Mouse (Mus musculus): Measurements from ENCODE around the gene AK157302. TPM values are rescaled to one million over a fixed set of nuclear protein-coding genes. Genes with fewer than 3 reads are reported as not detected.
A peak's percentile ranks its signal among the peaks of the same experiment; 100 is the strongest.
"Not testable (repeated sequence)": the region's sequence is repeated elsewhere in the genome, so short reads cannot be mapped to it uniquely, and the experiment has no call there.

AK157302 gene
- polyA plus RNA-seq, 1 experiment, result 0.34 TPM

DNA sequence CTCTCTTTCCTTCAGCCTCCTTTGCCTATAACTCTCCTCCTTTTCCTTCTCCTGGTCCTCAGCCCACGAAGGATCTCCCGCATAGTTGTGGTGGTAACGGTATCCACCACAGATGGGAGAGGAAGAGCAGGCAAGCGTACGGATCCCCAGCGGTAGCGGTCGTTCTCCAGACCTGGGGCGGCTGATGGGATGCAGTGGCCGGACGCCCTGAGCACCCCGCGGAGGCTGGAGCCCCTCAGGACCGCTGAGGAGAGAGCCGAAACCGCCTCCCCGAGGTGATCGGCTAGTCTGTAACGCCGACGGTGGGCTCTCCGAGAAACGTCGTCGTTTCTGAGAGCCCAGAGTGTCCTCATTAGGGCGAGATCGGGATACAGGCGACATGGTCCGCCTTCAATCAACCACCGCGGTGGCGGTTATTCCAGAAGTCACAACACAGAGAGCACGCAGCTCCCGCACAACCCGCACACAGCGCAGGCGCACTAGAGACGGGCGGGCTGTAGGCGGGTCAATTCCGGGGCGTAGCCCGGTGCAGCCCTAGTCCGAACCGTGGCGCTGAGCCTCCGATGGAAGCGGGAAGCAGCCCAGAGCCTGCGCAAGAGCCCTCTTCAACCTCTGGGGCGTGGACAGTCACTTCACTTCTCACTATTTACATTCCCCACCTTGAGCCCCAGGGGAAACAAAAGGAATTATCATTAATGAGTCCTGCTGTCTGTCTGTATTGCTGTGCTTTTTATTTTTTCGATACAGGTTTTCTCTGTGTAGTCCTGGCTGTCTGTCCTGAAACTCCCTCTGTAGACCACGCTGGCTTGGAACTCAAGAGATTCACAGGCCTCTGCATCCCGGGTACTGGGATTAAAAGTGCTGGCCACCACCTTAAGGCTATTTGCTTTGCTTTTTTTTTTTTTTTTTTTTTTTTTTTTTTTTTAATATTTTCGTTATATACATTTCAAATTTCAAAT lies 26.7 kb upstream of the AK157302 start, which contains the start of gene Nkapl:
Nkapl (minus strand) TSS at position 449 of the 959 bp plus-strand sequence.
- Histone ChIP-seq H3K4me1 (ENCODE audit: control insufficient read depth, insufficient read depth, low read length) (peaks cover 2% of the 10 kb centered on the region), H3K4me3 (ENCODE audit: insufficient read depth, low read length) (peak within 1 kb of the TSS; percentile 83), H3K27ac (ENCODE audit: insufficient read depth, low read depth, low read length) (no peak within 1 kb of the TSS)
- no peak for TF ChIP-seq CTCF (IDR thresholded peaks at IDR 0.05; ENCODE audit: low read depth, low read length)
- TF ChIP-seq POLR2A (IDR thresholded peaks at IDR 0.05; ENCODE audit: borderline replicate concordance, low read depth, low read length), result peak; percentile 34; the same call in 1 of the 2 replicates

GRCm38 (mm10) chr13:21469097-21469496 lies 25.9 kb upstream of the AK157302 start:
- no peak overlapping the region for H3K4me3 ChIP-seq (ENCODE audit: insufficient read depth, low read length)
- no peak for TF ChIP-seq POLR2A (IDR thresholded peaks at IDR 0.05; ENCODE audit: borderline replicate concordance, low read depth, low read length)
- no peak for TF ChIP-seq CTCF (IDR thresholded peaks at IDR 0.05; ENCODE audit: low read depth, low read length)
- H3K27ac ChIP-seq (ENCODE audit: insufficient read depth, low read depth, low read length), result no peak overlapping the region
- H3K4me1 ChIP-seq (ENCODE audit: control insufficient read depth, insufficient read depth, low read length), result peaks cover 2% of the 10 kb centered on the region

GRCm38 (mm10) chr13:21472427-21472826 lies 22.6 kb upstream of the AK157302 start:
- peaks cover 2% of the 10 kb centered on the region for H3K4me1 ChIP-seq (ENCODE audit: control insufficient read depth, insufficient read depth, low read length)
- no peak overlapping the region for H3K4me3 ChIP-seq (ENCODE audit: insufficient read depth, low read length)
- no peak overlapping the region for H3K27ac ChIP-seq (ENCODE audit: insufficient read depth, low read depth, low read length)
- TF ChIP-seq CTCF (IDR thresholded peaks at IDR 0.05; ENCODE audit: low read depth, low read length), result no peak
- TF ChIP-seq POLR2A (IDR thresholded peaks at IDR 0.05; ENCODE audit: borderline replicate concordance, low read depth, low read length), result no peak

GRCm38 (mm10) chr13:21478759-21479670 lies 16.0 kb upstream of the AK157302 start, which contains the start of the genes Zkscan4 and Gm10065:
Zkscan4 (plus strand) TSS chr13:21478907.
Gm10065 (minus strand) TSS chr13:21479441.
- Histone ChIP-seq H3K27ac (ENCODE audit: insufficient read depth, low read depth, low read length) (peak within 1 kb of the TSS; percentile 57), H3K4me3 (ENCODE audit: insufficient read depth, low read length) (peak within 1 kb of the TSS; percentile 66)
- TF ChIP-seq CTCF (IDR thresholded peaks at IDR 0.05; ENCODE audit: low read depth, low read length), result peak; percentile 17; the same call in 1 of the 2 replicates
- H3K4me1 ChIP-seq (ENCODE audit: control insufficient read depth, insufficient read depth, low read length), result not testable (repeated sequence)

DNA sequence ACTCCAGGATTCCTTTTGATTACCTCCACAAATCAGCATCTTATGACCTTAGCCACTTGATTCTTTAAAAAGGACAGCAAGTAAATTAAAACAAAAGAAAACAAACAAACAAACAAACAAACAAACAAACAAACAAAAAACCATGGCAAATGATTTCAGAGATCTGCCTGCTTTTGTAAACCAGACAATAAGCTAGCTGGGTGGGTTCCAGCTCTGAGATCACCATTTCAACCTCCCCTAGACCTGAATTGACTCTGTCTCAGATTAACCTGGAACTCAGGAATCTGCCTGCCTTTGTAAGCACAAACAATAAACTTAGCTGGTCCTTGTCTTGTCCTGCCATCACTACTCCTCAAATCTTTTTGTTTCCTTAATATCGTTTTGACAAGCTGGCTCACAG lies 8.1 kb upstream of the AK157302 start:
- Histone ChIP-seq H3K4me3 (ENCODE audit: insufficient read depth, low read length) (no peak overlapping the region), H3K27ac (ENCODE audit: insufficient read depth, low read depth, low read length) (no peak overlapping the region), H3K4me1 (ENCODE audit: control insufficient read depth, insufficient read depth, low read length) (no peaks in the 10 kb centered on the region)
- no peak for TF ChIP-seq CTCF (IDR thresholded peaks at IDR 0.05; ENCODE audit: low read depth, low read length)

DNA sequence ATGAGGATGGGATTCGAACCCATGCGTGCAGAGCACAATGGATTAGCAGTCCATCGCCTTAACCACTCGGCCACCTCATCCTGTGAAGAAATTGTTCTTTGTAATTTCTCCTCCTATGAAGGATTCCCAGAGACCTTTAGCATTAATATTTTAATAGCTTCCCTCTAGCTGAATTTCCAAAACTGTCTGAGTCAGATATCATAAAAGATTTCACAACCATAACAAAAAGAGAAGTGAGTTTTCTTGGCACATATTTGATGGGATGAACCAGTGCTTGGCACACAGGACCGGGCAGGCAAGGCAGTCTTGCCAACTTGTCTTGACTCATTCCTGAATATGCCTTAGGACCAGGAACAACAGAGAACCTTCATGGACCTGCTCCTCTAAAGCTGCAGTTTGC lies 2.2 kb upstream of the AK157302 start:
- no peak for TF ChIP-seq CTCF (IDR thresholded peaks at IDR 0.05; ENCODE audit: low read depth, low read length)
- TF ChIP-seq POLR2A (IDR thresholded peaks at IDR 0.05; ENCODE audit: borderline replicate concordance, low read depth, low read length), result no peak
- H3K4me3 ChIP-seq (ENCODE audit: insufficient read depth, low read length), result no peak overlapping the region
- peaks cover 8% of the 10 kb centered on the region for H3K4me1 ChIP-seq (ENCODE audit: control insufficient read depth, insufficient read depth, low read length)
- H3K27ac ChIP-seq (ENCODE audit: insufficient read depth, low read depth, low read length), result no peak overlapping the region

DNA sequence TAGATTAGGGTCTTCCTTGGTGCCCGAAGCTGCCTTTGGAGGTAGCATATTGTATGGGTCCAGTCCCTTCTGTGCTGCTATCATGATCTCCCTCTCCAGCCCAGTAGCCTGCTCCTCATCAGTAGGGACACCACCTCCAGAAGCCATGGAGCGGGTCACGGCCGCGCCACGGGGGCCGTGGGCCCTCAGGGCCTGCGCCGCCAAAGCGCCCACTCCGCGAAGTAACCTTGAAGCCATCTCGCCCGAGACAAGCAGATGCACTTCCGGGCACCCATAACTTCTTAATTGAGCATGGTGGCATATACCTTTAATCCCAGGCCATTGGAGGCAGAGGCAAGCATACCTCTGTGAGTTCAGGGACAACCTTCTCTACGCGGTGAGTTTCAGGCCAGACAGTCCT lies 6.2 kb downstream of the AK157302 start, which contains the start of gene Gm11273:
Gm11273 (minus strand) TSS at position 237 of the 400 bp plus-strand sequence.
- not testable (repeated sequence) for H3K27ac ChIP-seq (ENCODE audit: insufficient read depth, low read depth, low read length); H3K4me1 ChIP-seq (ENCODE audit: control insufficient read depth, insufficient read depth, low read length); H3K4me3 ChIP-seq (ENCODE audit: insufficient read depth, low read length)

GRCm38 (mm10) chr13:21502296-21502695 lies 7.3 kb downstream of the AK157302 start:
- TF ChIP-seq POLR2A (IDR thresholded peaks at IDR 0.05; ENCODE audit: borderline replicate concordance, low read depth, low read length) (no peak), CTCF (IDR thresholded peaks at IDR 0.05; ENCODE audit: low read depth, low read length) (no peak)
- no peak overlapping the region for H3K4me3 ChIP-seq (ENCODE audit: insufficient read depth, low read length)
- H3K27ac ChIP-seq (ENCODE audit: insufficient read depth, low read depth, low read length), result no peak overlapping the region
- H3K4me1 ChIP-seq (ENCODE audit: control insufficient read depth, insufficient read depth, low read length), result peaks cover 3% of the 10 kb centered on the region; the same call in 1 of the 2 replicates

DNA sequence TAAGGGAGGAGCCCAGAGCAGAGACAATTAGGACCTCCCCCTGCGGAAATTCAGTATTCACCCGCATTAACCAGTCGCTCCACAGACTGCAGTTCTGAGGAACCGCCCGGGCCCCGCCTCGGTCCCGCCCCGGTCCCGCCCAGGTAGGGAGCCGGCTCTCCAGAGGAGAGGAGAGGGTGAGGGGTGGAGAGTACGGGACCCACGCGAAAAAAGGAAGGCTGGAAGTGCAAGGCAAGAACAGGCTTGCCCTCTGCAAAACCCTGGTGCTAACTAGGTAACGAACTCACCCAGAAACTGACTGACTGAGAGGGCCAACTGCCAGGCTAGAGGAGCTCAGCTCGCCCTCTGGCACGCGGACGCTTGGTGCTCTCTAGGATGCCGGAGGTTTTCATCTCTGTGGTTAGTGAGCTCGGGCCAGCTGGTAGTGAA lies 11.2 kb downstream of the AK157302 start:
- TF ChIP-seq POLR2A (IDR thresholded peaks at IDR 0.05; ENCODE audit: borderline replicate concordance, low read depth, low read length), result no peak
- no peak for TF ChIP-seq CTCF (IDR thresholded peaks at IDR 0.05; ENCODE audit: low read depth, low read length)

More for the DNA sequence above, 11.2 kb downstream of the AK157302 start:
- Histone ChIP-seq H3K4me1 (ENCODE audit: control insufficient read depth, insufficient read depth, low read length) (peaks cover 3% of the 10 kb centered on the region; the same call in 1 of the 2 replicates), H3K4me3 (ENCODE audit: insufficient read depth, low read length) (peak overlapping the region; percentile 99), H3K27ac (ENCODE audit: insufficient read depth, low read depth, low read length) (peak overlapping the region; percentile 78)

Measured in bone marrow macrophage, adult 2 months (primary cell).